Mouse (Mus musculus) cortical plate, adult 2 months (tissue): ENCODE data around the gene Slc6a15. TPM values are rescaled to one million over a fixed set of nuclear protein-coding genes. Genes with fewer than 3 reads are reported as not detected.

ENCODE experiments used
- H3K27ac ChIP-seq: fragments of 200-500 bp; 2 replicates; pipeline ENCODE4 v1.5.1; 2012; ENCODE audit warnings: low read length, control low read depth, inconsistent platforms; ENCODE audit not compliant: insufficient read depth
- H3K4me1 ChIP-seq: fragments of 200-500 bp; 2 replicates; pipeline ENCODE4 v1.6.1; 2011; ENCODE audit warnings: low read length; ENCODE audit not compliant: control insufficient read depth, insufficient read depth
- H3K4me3 ChIP-seq: fragments of 200-500 bp; 2 replicates; pipeline ENCODE4 v1.5.1; 2011; ENCODE audit warnings: mild to moderate bottlenecking, low read length, control low read depth; ENCODE audit not compliant: insufficient read depth
- CTCF ChIP-seq: fragments of 200-500 bp; IDR thresholded peaks from 2 replicates; pipeline ENCODE4 v1.5.1; 2011; ENCODE audit warnings: mild to moderate bottlenecking, control low read depth, low read length; ENCODE audit not compliant: insufficient read depth; ENCODE audit errors: extremely low read depth
- POLR2A ChIP-seq: fragments of 200-500 bp; IDR thresholded peaks from 2 replicates; pipeline ENCODE4 v1.6.1; 2011; ENCODE audit warnings: mild to moderate bottlenecking, low read length, control low read depth; ENCODE audit not compliant: insufficient read depth; ENCODE audit errors: extremely low read depth
- polyA plus RNA-seq: library from polyadenylated mRNA; depleted of rRNA; stranded (reverse); fragments of >200 nt; gene quantifications from 2 replicates; pipeline ENCODE4 v1.2.3, GENCODE M21; 2012; rRNA removed

Gene Slc6a15
- polyA plus RNA-seq, 1 experiment = 29.8 TPM

DNA sequence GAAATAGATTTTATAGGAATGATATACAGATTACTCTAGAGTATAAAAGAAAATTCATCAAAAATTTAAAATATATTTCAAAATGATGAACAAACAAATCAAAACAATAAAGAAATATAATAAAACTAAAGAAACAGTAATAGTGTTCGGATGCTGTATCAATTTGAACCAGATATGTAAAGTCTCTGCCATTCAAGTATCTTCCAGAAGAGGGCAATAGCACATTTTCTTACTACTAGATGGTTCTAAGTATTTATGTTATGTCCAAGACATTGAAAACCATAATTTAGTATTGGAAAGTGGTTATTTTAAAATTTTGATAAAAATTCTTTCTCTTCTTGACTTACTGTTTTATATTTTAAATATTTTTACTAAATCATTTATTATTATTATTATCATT, 60.1 kb downstream of the Slc6a15 start:
- Histone ChIP-seq H3K27ac (no peak overlapping the region), H3K4me1 (no peaks in the 10 kb centered on the region), H3K4me3 (no peak overlapping the region)
- TF ChIP-seq POLR2A = no peak
- no peak for TF ChIP-seq CTCF

DNA sequence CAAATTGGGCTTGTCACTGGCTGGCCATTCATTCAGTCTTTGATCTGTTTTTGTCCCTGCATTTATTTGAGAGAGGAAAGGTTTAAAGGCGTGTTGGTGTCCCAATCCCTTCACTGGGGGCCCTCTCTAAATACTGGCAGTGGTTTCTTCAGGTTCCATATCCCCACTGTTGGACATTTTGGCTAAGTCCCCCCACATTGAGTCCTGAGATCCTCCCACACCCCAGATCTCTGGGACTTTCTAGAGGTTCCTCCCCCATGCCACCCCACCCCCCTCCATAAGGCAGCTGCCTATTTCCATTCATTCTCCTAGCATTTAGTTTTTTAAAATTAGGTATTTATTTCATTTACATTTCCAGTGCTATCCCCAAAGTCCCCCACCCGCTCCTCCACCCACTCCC, 75.0 kb downstream of the Slc6a15 start:
- H3K27ac ChIP-seq = no peak overlapping the region
- TF ChIP-seq POLR2A (no peak), CTCF (no peak)
- H3K4me3 ChIP-seq = no peak overlapping the region
- peaks cover 1% of the 10 kb centered on the region; the same call in 1 of the 2 replicates for H3K4me1 ChIP-seq

DNA sequence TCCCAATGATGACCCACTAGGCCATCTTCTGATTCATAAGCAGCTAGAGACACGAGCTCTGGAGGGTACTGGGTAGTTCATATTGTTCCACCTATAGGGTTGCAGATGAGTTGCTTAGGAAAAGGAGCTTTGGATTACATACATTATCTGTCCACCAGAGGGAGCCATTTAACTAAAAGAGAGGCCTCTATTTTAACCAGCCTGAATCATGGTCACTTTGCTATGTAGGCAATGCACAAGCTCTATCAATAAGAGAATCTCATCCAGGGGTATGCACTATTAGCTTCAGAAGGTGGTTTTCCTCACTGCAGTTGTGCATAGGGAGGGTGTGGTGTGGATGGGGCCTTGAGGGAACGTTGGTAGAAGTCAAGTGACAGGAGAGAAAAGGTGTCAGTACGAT, 75.5 kb downstream of the Slc6a15 start:
- H3K27ac ChIP-seq = no peak overlapping the region
- TF ChIP-seq POLR2A = no peak
- TF ChIP-seq CTCF = 0 out of 2 replicates have a peak, but pooled peaks have one; percentile 16
- no peak overlapping the region for H3K4me3 ChIP-seq
- peaks cover 1% of the 10 kb centered on the region; the same call in 1 of the 2 replicates for H3K4me1 ChIP-seq

GRCm38 (mm10) chr10:103448340-103448739, 80.8 kb downstream of the Slc6a15 start:
- no peak overlapping the region for H3K4me3 ChIP-seq
- TF ChIP-seq POLR2A = no peak
- TF ChIP-seq CTCF = no peak
- no peak overlapping the region for H3K27ac ChIP-seq
- H3K4me1 ChIP-seq = no peaks in the 10 kb centered on the region

- Histone ChIP-seq H3K27ac (no peak overlapping the region), H3K4me3 (no peak overlapping the region), H3K4me1 (no peaks in the 10 kb centered on the region)
- TF ChIP-seq POLR2A (no peak), CTCF (no peak)
Measured at GRCm38 (mm10) chr10:103457896-103458295, 90.3 kb downstream of the Slc6a15 start.

Other genes with a start within 250 kb of the Slc6a15 start
- gene Lrriq1, start 131.5 kb upstream of the Slc6a15 start, polyA plus RNA-seq = 1.6 and 2.8 TPM in 2 replicates